Mouse (Mus musculus): ENCODE measurements around the gene Eva1c. TPM values are rescaled to one million over a fixed set of nuclear protein-coding genes. Genes with fewer than 3 reads are reported as not detected.

Eva1c gene
- polyA plus RNA-seq, 1 experiment from 2014 or later, result 6.4 TPM

- Histone ChIP-seq H3K27me3 (replicated peaks; ENCODE audit: control insufficient read depth, insufficient read depth, low read length) (no peaks in the 10 kb centered on the region), H3K4me2 (ENCODE audit: low read length) (no peak overlapping the region), H3K27ac (ENCODE audit: low read depth, low read length) (no peak overlapping the region), H3K9ac (ENCODE audit: low read length) (no peak overlapping the region), H3K9me3 (replicated peaks; ENCODE audit: control insufficient read depth, low read length) (no peaks in the 10 kb centered on the region), H3K36me3 (ENCODE audit: control insufficient read depth, insufficient read depth, low read length) (no peaks in the 10 kb centered on the region), H3K4me1 (ENCODE audit: control insufficient read depth, insufficient read depth, low read length) (0 out of 2 replicates have a peak, but pooled peaks cover 2% of the 10 kb centered on the region), H3K4me3 (ENCODE audit: low read depth, low read length) (no peak overlapping the region)
- ATAC-seq, result peak; percentile 50; the same call in 1 of the 2 replicates
- peak; percentile 56 for DNase-seq (ENCODE audit: low spot score)
- WGBS, result 65% methylated on average over 9 of the region's 9 CpGs
Measured at GRCm38 (mm10) chr16:90885781-90886565, 59.5 kb downstream of the Eva1c start.

GRCm38 (mm10) chr16:90890683-90891082 lies 64.2 kb downstream of the Eva1c start:
- no peaks in the 10 kb centered on the region for H3K4me1 ChIP-seq (ENCODE audit: control insufficient read depth, insufficient read depth, low read length)
- no peak overlapping the region for H3K9ac ChIP-seq (ENCODE audit: low read length)
- 94% methylated on average over 9 of the region's 9 CpGs for WGBS
- no peak overlapping the region for H3K27ac ChIP-seq (ENCODE audit: low read depth, low read length)
- H3K9me3 ChIP-seq (replicated peaks; ENCODE audit: control insufficient read depth, low read length), result no peaks in the 10 kb centered on the region
- H3K4me3 ChIP-seq (ENCODE audit: low read depth, low read length), result no peak overlapping the region
- no peak for DNase-seq (ENCODE audit: low spot score)
- H3K27me3 ChIP-seq (replicated peaks; ENCODE audit: control insufficient read depth, insufficient read depth, low read length), result no peaks in the 10 kb centered on the region
- ATAC-seq, result no peak
- H3K36me3 ChIP-seq (ENCODE audit: control insufficient read depth, insufficient read depth, low read length), result no peaks in the 10 kb centered on the region
- H3K4me2 ChIP-seq (ENCODE audit: low read length), result no peak overlapping the region

GRCm38 (mm10) chr16:90891601-90892000 lies 65.1 kb downstream of the Eva1c start:
- Histone ChIP-seq H3K4me2 (ENCODE audit: low read length) (no peak overlapping the region), H3K27me3 (replicated peaks; ENCODE audit: control insufficient read depth, insufficient read depth, low read length) (no peaks in the 10 kb centered on the region), H3K9ac (ENCODE audit: low read length) (no peak overlapping the region), H3K36me3 (ENCODE audit: control insufficient read depth, insufficient read depth, low read length) (no peaks in the 10 kb centered on the region), H3K4me1 (ENCODE audit: control insufficient read depth, insufficient read depth, low read length) (no peaks in the 10 kb centered on the region), H3K27ac (ENCODE audit: low read depth, low read length) (no peak overlapping the region), H3K4me3 (ENCODE audit: low read depth, low read length) (no peak overlapping the region), H3K9me3 (replicated peaks; ENCODE audit: control insufficient read depth, low read length) (no peaks in the 10 kb centered on the region)
- no peak for ATAC-seq
- 74% methylated on average over 14 of the region's 14 CpGs for WGBS
- DNase-seq (ENCODE audit: low spot score), result no peak

- Histone ChIP-seq H3K9me3 (replicated peaks; ENCODE audit: control insufficient read depth, low read length) (no peaks in the 10 kb centered on the region), H3K27ac (ENCODE audit: low read depth, low read length) (no peak overlapping the region), H3K4me3 (ENCODE audit: low read depth, low read length) (no peak overlapping the region), H3K4me1 (ENCODE audit: control insufficient read depth, insufficient read depth, low read length) (no peaks in the 10 kb centered on the region), H3K9ac (ENCODE audit: low read length) (no peak overlapping the region), H3K27me3 (replicated peaks; ENCODE audit: control insufficient read depth, insufficient read depth, low read length) (no peaks in the 10 kb centered on the region), H3K4me2 (ENCODE audit: low read length) (no peak overlapping the region), H3K36me3 (ENCODE audit: control insufficient read depth, insufficient read depth, low read length) (no peaks in the 10 kb centered on the region)
- DNase-seq (ENCODE audit: low spot score), result no peak
- WGBS, result 88% methylated on average over 8 of the region's 8 CpGs
- ATAC-seq, result no peak
Measured at GRCm38 (mm10) chr16:90892081-90892480, 65.6 kb downstream of the Eva1c start.

- DNase-seq (ENCODE audit: low spot score) (no peak), ATAC-seq (no peak)
- Histone ChIP-seq H3K4me3 (ENCODE audit: low read depth, low read length) (no peak overlapping the region), H3K36me3 (ENCODE audit: control insufficient read depth, insufficient read depth, low read length) (no peaks in the 10 kb centered on the region), H3K4me1 (ENCODE audit: control insufficient read depth, insufficient read depth, low read length) (no peaks in the 10 kb centered on the region), H3K9ac (ENCODE audit: low read length) (no peak overlapping the region), H3K27me3 (replicated peaks; ENCODE audit: control insufficient read depth, insufficient read depth, low read length) (no peaks in the 10 kb centered on the region), H3K4me2 (ENCODE audit: low read length) (no peak overlapping the region), H3K9me3 (replicated peaks; ENCODE audit: control insufficient read depth, low read length) (no peaks in the 10 kb centered on the region), H3K27ac (ENCODE audit: low read depth, low read length) (no peak overlapping the region)
- 76% methylated on average over 7 of the region's 7 CpGs for WGBS
Measured at GRCm38 (mm10) chr16:90893019-90893418, 66.5 kb downstream of the Eva1c start.

GRCm38 (mm10) chr16:90893792-90894191 lies 67.3 kb downstream of the Eva1c start:
- Histone ChIP-seq H3K9me3 (replicated peaks; ENCODE audit: control insufficient read depth, low read length) (no peaks in the 10 kb centered on the region), H3K4me2 (ENCODE audit: low read length) (no peak overlapping the region), H3K27ac (ENCODE audit: low read depth, low read length) (no peak overlapping the region), H3K9ac (ENCODE audit: low read length) (no peak overlapping the region), H3K4me3 (ENCODE audit: low read depth, low read length) (no peak overlapping the region), H3K36me3 (ENCODE audit: control insufficient read depth, insufficient read depth, low read length) (no peaks in the 10 kb centered on the region), H3K27me3 (replicated peaks; ENCODE audit: control insufficient read depth, insufficient read depth, low read length) (no peaks in the 10 kb centered on the region), H3K4me1 (ENCODE audit: control insufficient read depth, insufficient read depth, low read length) (no peaks in the 10 kb centered on the region)
- ATAC-seq (no peak), DNase-seq (ENCODE audit: low spot score) (no peak)
- WGBS, result 67% methylated on average over 9 of the region's 9 CpGs

- Histone ChIP-seq H3K36me3 (ENCODE audit: control insufficient read depth, insufficient read depth, low read length) (no peaks in the 10 kb centered on the region), H3K27ac (ENCODE audit: low read depth, low read length) (no peak overlapping the region), H3K9ac (ENCODE audit: low read length) (no peak overlapping the region), H3K4me1 (ENCODE audit: control insufficient read depth, insufficient read depth, low read length) (no peaks in the 10 kb centered on the region), H3K4me3 (ENCODE audit: low read depth, low read length) (no peak overlapping the region), H3K27me3 (replicated peaks; ENCODE audit: control insufficient read depth, insufficient read depth, low read length) (no peaks in the 10 kb centered on the region), H3K4me2 (ENCODE audit: low read length) (no peak overlapping the region), H3K9me3 (replicated peaks; ENCODE audit: control insufficient read depth, low read length) (no peaks in the 10 kb centered on the region)
- 91% methylated on average over 3 of the region's 3 CpGs for WGBS
- DNase-seq (ENCODE audit: low spot score) (no peak), ATAC-seq (no peak)
Measured at GRCm38 (mm10) chr16:90897651-90898050, 71.1 kb downstream of the Eva1c start.

- H3K4me1 ChIP-seq (ENCODE audit: control insufficient read depth, insufficient read depth, low read length), result no peaks in the 10 kb centered on the region
- H3K9ac ChIP-seq (ENCODE audit: low read length), result no peak overlapping the region
- DNase-seq (ENCODE audit: low spot score) (no peak), ATAC-seq (no peak)
- no peaks in the 10 kb centered on the region for H3K36me3 ChIP-seq (ENCODE audit: control insufficient read depth, insufficient read depth, low read length)
- H3K4me3 ChIP-seq (ENCODE audit: low read depth, low read length), result no peak overlapping the region
- no peaks in the 10 kb centered on the region for H3K27me3 ChIP-seq (replicated peaks; ENCODE audit: control insufficient read depth, insufficient read depth, low read length)
- WGBS, result 65% methylated on average over 12 of the region's 12 CpGs
- no peak overlapping the region for H3K27ac ChIP-seq (ENCODE audit: low read depth, low read length)
- H3K9me3 ChIP-seq (replicated peaks; ENCODE audit: control insufficient read depth, low read length), result no peaks in the 10 kb centered on the region
- no peak overlapping the region for H3K4me2 ChIP-seq (ENCODE audit: low read length)
Measured at GRCm38 (mm10) chr16:90899498-90899897, 73.0 kb downstream of the Eva1c start.

- no peaks in the 10 kb centered on the region for H3K4me1 ChIP-seq (ENCODE audit: control insufficient read depth, insufficient read depth, low read length)
- no peak overlapping the region for H3K9ac ChIP-seq (ENCODE audit: low read length)
- H3K27me3 ChIP-seq (replicated peaks; ENCODE audit: control insufficient read depth, insufficient read depth, low read length), result no peaks in the 10 kb centered on the region
- DNase-seq (ENCODE audit: low spot score) (no peak), ATAC-seq (no peak)
- 79% methylated on average over 4 of the region's 4 CpGs for WGBS
- no peak overlapping the region for H3K4me2 ChIP-seq (ENCODE audit: low read length)
- no peak overlapping the region for H3K27ac ChIP-seq (ENCODE audit: low read depth, low read length)
- no peaks in the 10 kb centered on the region for H3K9me3 ChIP-seq (replicated peaks; ENCODE audit: control insufficient read depth, low read length)
- H3K4me3 ChIP-seq (ENCODE audit: low read depth, low read length), result no peak overlapping the region
- H3K36me3 ChIP-seq (ENCODE audit: control insufficient read depth, insufficient read depth, low read length), result no peaks in the 10 kb centered on the region
Measured at GRCm38 (mm10) chr16:90901364-90901763, 74.8 kb downstream of the Eva1c start.
